Mouse (Mus musculus) thymus, adult 2 months (tissue): ENCODE results near the gene Mto1. TPM values are rescaled to one million over a fixed set of nuclear protein-coding genes. Genes with fewer than 3 reads are reported as not detected.

ENCODE experiments used
- DNase-seq: peaks from one replicate; pipeline ENCODE4 v3.0.0; 2021
- H3K27ac ChIP-seq: fragments of 200-500 bp; 2 replicates; pipeline ENCODE4 v1.5.1; 2012; ENCODE audit warnings: low read length, control low read depth; ENCODE audit not compliant: control insufficient read depth, insufficient read depth
- H3K27me3 ChIP-seq: fragments of 200-500 bp; 2 replicates; pipeline ENCODE4 v1.6.1; 2012; ENCODE audit warnings: mild to moderate bottlenecking, low read length, moderate library complexity, mixed read lengths; ENCODE audit not compliant: control insufficient read depth, insufficient read depth
- H3K36me3 ChIP-seq: fragments of 200-500 bp; 2 replicates; pipeline ENCODE4 v1.6.1; 2012; ENCODE audit warnings: mild to moderate bottlenecking, low read length, moderate library complexity; ENCODE audit not compliant: control insufficient read depth, insufficient read depth
- H3K4me1 ChIP-seq: fragments of 200-500 bp; replicated peaks from 2 replicates; pipeline ENCODE4 v1.6.1; 2012; ENCODE audit warnings: low read length; ENCODE audit not compliant: control insufficient read depth, insufficient read depth
- H3K4me3 ChIP-seq: fragments of 200-500 bp; 2 replicates; pipeline ENCODE4 v1.5.1; 2012; ENCODE audit warnings: mild to moderate bottlenecking, low read length, control low read depth, moderate library complexity; ENCODE audit not compliant: control insufficient read depth, insufficient read depth
- CTCF ChIP-seq: fragments of 200-500 bp; IDR thresholded peaks from 2 replicates; pipeline ENCODE4 v1.5.1; 2012; ENCODE audit warnings: mild to moderate bottlenecking, control low read depth, low read length, moderate library complexity, borderline replicate concordance; ENCODE audit not compliant: control insufficient read depth, poor library complexity, insufficient read depth; ENCODE audit errors: extremely low read depth
- POLR2A ChIP-seq: fragments of 200-500 bp; IDR thresholded peaks from 2 replicates; pipeline ENCODE4 v1.6.1; 2012; ENCODE audit warnings: mild to moderate bottlenecking, low read length, control low read depth, moderate library complexity; ENCODE audit not compliant: control insufficient read depth, poor library complexity, insufficient read depth; ENCODE audit errors: extremely low read depth
- WGBS: fragments of 180-500 bp; shearing (Covaris S2); methylation state at CpG from one replicate; pipeline ENCODE4 v1.1.7; 2018; 5-methylcytosine and 5-hydroxymethylcytosine counted together
- polyA plus RNA-seq: library from polyadenylated mRNA; depleted of rRNA; stranded (reverse); fragments of >200 nt; gene quantifications from 2 replicates; pipeline ENCODE4 v1.2.3, GENCODE M21; 2012

Gene Mto1
- polyA plus RNA-seq, 1 experiment = 22.5 TPM

- Histone ChIP-seq H3K27me3 (no peaks in the 10 kb centered on the region), H3K27ac (no peak overlapping the region), H3K36me3 (no peaks in the 10 kb centered on the region), H3K4me3 (no peak overlapping the region), H3K4me1 (no peaks in the 10 kb centered on the region)
- WGBS = 99% methylated on average over 3 of the region's 3 CpGs
- no peak for DNase-seq
- TF ChIP-seq POLR2A (no peak), CTCF (no peak)
Observed at GRCm38 (mm10) chr9:78504679-78505078, 56.7 kb downstream of the Mto1 start.

GRCm38 (mm10) chr9:78505223-78505622, 57.2 kb downstream of the Mto1 start:
- H3K27ac ChIP-seq = no peak overlapping the region
- no peaks in the 10 kb centered on the region for H3K4me1 ChIP-seq
- no peak for TF ChIP-seq POLR2A
- TF ChIP-seq CTCF = no peak
- H3K27me3 ChIP-seq = no peaks in the 10 kb centered on the region
- 93% methylated on average over 6 of the region's 6 CpGs for WGBS
- H3K36me3 ChIP-seq = no peaks in the 10 kb centered on the region
- no peak overlapping the region for H3K4me3 ChIP-seq
- DNase-seq = no peak

- Histone ChIP-seq H3K36me3 (no peaks in the 10 kb centered on the region), H3K4me3 (no peak overlapping the region), H3K27ac (no peak overlapping the region), H3K27me3 (no peaks in the 10 kb centered on the region), H3K4me1 (no peaks in the 10 kb centered on the region)
- DNase-seq = no peak
- TF ChIP-seq CTCF = no peak
- no peak for TF ChIP-seq POLR2A
- WGBS = 88% methylated on average over 11 of the region's 11 CpGs
Observed at GRCm38 (mm10) chr9:78506002-78506721, 58.2 kb downstream of the Mto1 start.

GRCm38 (mm10) chr9:78506722-78507077, 58.7 kb downstream of the Mto1 start:
- H3K4me1 ChIP-seq = no peaks in the 10 kb centered on the region
- H3K27me3 ChIP-seq = no peaks in the 10 kb centered on the region
- no peak for DNase-seq
- TF ChIP-seq POLR2A = no peak
- TF ChIP-seq CTCF = no peak
- H3K4me3 ChIP-seq = no peak overlapping the region
- WGBS = 95% methylated on average over 7 of the region's 7 CpGs
- no peak overlapping the region for H3K27ac ChIP-seq
- H3K36me3 ChIP-seq = no peaks in the 10 kb centered on the region

GRCm38 (mm10) chr9:78508106-78508786, 60.2 kb downstream of the Mto1 start:
- H3K4me1 ChIP-seq = no peaks in the 10 kb centered on the region
- 94% methylated on average over 16 of the region's 16 CpGs for WGBS
- H3K36me3 ChIP-seq = no peaks in the 10 kb centered on the region
- no peak for DNase-seq
- H3K4me3 ChIP-seq = no peak overlapping the region
- H3K27ac ChIP-seq = no peak overlapping the region
- H3K27me3 ChIP-seq = no peaks in the 10 kb centered on the region
- no peak for TF ChIP-seq POLR2A
- TF ChIP-seq CTCF = no peak

GRCm38 (mm10) chr9:78511705-78512104, 63.7 kb downstream of the Mto1 start:
- H3K27ac ChIP-seq = no peak overlapping the region
- H3K4me1 ChIP-seq = no peaks in the 10 kb centered on the region

More at GRCm38 (mm10) chr9:78511705-78512104, 63.7 kb downstream of the Mto1 start:
- DNase-seq = no peak
- 96% methylated on average over 5 of the region's 5 CpGs for WGBS
- Histone ChIP-seq H3K27me3 (no peaks in the 10 kb centered on the region), H3K4me3 (no peak overlapping the region), H3K36me3 (no peaks in the 10 kb centered on the region)
- TF ChIP-seq CTCF = no peak
- no peak for TF ChIP-seq POLR2A
